Mouse (Mus musculus) yolk sac, embryonic 10.5 days (tissue): Measurements from ENCODE around the gene Pgm5.
"Not testable (repeated sequence)": the region's sequence is repeated elsewhere in the genome, so short reads cannot be mapped to it uniquely, and the experiment has no call there.

Source experiments
- DNase-seq: peaks from one replicate; pipeline ENCODE4 v3.0.0-alpha.2; 2017; ENCODE audit warnings: low spot score

The Pgm5 gene

DNA sequence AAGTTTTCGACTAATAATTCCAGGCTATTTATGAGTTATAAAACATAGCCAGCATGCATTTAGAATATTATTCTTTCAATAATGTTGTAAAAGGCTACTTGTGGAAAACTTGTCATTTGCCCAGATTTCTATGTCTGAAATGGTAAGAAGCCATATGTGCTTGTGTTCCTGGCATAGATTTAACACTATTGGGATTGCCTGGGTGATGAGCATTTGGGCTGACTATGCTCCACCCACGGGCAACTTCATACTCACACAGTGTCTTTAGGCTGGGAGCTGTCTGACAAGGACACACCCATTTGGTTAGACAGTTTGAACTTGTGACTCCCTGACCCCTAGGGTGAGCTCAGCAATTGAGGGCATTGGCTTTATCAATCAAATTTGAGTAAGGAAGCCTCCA is 157.3 kb downstream of the Pgm5 start:
- DNase-seq, result no peak

DNA sequence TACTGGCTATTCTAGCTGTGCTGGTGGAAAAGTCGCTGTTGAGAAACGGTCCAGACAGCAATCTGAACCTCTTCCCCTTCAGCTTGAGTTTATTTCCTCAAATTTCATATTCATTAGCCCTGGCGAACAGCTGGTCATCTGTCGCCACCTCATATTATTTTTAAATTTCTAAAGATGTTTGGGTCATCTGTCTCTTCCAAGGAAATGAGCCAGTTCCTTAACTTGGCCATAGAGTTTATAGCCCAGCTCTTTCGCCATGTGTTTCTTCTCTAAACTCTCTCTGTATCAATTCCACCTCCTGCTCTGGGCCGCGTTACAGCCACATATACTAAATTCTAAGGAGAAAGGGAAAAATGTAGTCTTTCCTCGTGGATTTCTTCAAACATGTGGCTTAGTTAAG is 158.0 kb downstream of the Pgm5 start:
- DNase-seq, result no peak

DNA sequence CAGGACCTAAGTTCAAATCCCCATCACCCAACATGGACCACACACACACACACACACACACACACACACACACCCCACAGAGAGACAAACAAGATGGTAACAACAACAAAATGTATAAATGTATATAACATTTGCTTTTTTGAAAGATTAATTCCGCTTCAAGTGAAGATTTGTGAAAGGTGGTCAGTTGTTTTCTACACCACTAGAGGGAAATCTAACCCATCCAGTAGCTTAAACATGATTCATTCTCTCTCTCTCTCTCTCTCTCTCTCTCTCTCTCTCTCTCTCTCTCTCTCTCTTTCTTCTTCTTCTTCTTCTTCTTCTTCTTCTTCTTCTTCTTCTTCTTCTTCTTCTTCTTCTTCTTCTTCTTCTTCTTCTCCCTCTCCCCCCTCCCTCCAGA is 158.5 kb downstream of the Pgm5 start:
- not testable (repeated sequence) for DNase-seq

DNA sequence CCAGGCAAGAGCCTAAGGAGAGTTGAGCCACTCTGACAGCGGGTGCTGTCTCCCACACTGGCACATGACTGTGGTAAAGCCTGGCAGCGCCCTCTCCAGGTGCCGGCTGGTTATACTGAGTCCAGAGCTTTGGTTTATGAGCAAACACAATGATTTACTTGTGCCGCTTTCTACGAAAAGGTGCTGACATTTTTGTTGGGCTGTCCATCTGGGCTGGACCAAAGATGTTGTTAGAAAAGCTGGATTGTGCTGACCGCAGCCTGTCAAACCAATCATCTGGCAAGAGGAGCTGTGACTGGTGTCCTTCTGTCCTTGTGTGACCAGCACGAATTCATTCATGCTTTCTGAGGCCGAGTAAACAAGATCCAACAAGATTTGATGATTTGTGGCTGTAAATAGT is 159.9 kb downstream of the Pgm5 start:
- DNase-seq, result peak; percentile 20

DNA sequence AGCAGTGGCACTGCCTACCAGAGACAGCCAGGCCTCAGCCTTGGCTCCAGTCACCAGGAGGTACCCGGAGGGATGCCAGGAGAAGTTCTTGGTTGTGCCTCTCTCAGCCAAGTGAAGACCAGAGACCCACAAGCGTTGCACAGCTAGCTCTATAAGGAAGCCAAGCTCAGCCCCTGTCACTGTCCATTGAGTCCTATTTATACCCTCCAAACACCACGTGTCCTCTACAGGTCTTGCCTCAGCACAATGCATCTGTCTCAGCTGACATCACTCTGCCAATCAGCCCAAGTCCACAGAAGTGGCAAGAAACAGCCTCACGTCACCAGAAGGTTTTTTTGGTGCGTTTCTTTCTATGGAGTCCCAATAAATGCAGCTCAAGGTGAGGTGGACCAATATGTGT is 161.0 kb downstream of the Pgm5 start:
- no peak for DNase-seq

DNA sequence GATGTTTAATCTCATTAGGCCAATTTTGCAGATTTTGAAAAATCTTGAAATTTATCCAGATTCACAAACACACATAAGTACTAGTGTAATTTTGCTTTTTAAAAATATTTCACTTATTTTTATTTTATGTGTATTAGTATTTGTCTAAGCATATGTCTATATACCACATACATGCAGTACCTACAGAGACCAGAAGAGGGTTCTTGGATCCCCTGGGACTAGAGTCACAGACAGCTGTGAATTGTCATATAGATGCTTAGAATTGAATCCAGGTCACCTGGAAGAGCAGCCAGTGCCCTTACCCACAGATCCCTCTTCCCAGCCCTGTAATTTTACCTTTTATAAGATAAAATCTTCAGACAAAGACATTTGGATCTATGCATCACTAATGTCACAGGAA is 161.7 kb downstream of the Pgm5 start:
- DNase-seq, result no peak

DNA sequence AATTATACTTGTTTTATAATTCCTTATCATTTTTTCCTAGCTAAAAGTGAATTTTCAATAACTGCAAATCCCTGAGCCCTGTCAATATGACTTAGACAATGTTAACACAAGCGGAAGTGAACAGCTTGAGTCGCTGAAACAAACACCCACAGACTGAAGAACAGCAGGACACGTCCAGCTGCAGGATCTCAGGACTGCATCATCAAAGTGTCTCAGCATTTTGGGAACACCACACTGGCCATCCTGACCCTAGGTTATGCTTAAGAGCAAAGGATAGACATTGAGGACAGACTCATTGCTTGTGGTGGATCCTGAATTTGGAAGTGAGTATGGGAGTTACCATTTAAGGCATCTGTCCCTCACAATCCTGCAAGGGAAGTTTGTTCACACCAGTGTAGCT is 162.5 kb downstream of the Pgm5 start:
- DNase-seq, result no peak

DNA sequence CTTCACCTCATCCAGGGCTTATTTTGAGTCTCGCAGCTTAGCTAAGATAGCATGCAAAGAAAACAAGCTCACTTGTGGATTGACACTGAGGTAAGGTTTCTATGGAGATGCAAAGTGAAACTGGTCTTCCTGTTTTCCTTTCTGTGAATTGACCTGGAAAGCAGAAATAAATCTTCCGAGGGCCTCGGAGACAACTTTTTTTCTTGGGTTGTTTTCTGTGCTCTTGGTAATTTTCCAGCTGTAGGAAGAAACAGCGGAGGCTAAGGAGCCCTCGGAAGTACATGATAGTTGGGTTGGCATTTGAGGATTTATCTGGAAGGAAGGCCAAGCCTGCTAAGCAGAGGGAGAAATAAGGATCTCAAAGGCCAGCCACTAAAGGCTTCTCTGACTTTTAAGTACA is 163.0 kb downstream of the Pgm5 start:
- DNase-seq, result no peak

DNA sequence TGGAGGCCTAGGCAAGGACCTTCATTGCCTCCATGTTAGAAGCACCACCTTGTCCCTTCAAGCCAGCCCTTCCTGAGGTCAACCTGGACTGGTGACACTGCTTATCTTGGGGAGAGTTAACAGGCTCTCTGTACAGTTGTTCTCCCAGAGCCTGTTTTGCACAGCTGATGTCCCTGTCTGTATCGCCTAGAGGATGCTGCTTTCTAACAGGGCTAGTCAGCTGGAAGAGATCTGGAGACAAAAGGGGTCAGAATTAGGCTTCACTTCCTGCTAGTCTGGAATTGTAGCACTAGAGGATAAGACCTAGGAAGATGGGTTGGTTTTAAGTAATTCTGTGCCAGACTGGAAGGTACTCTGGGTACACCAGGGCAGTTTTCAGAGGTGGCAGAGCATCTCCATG is 163.7 kb downstream of the Pgm5 start:
- DNase-seq, result no peak

DNA sequence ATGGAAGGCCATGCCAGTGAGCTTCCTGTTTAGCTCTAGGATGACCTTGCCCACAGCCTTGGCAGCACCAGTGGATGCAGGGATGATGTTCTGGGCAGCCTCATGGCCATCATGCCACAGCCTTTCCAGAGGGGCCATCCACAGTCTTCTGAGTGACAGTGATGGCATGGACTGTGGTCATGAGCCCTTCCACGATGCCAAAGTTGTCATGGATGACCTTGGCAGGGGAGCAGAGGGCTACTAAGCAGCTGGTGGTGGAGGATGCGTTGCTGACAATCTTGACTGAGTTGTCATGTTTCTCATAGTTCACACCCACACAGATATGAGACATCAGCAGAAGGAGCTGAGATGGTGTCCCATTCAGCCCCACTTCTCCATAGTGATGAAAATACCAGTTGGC is 169.0 kb downstream of the Pgm5 start:
- no peak for DNase-seq

DNA sequence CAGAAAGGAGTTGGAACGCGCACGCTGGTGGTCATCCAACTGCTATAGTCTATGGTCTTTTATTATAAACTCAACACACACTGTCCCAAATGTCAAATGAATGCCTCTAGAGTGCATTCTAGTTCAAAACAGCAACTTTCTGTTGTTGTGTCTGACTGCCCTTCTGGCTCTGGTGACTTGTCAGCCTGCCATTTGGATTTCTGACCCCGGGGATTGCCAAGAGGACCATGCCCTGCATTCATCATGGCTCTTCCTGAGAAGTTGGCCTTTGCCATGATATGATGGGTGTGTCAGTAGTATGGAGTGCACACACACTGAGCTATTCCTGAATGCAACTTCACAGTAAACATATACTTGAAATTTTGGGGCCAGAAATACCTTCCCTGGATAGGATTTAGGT is 172.1 kb downstream of the Pgm5 start:
- DNase-seq, result no peak

DNA sequence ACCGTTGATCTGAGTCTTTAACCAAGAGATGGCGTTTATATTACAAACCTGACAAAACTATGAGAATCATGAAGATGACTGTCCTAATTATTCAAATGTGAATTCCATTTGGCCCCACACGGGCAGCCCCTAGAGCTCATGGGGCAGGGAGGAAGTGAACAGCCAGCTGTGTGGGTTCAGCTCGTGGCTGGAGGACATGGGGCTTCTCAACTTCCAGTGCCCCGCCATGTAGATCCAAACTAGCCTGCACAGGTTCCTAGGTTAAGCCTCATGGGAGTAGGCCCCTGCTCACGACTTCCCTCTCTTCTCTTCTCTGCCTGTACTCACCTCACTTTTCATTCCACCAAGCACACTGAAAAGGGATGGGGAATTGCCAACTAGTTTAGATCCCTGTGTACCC is 173.3 kb downstream of the Pgm5 start:
- no peak for DNase-seq

DNA sequence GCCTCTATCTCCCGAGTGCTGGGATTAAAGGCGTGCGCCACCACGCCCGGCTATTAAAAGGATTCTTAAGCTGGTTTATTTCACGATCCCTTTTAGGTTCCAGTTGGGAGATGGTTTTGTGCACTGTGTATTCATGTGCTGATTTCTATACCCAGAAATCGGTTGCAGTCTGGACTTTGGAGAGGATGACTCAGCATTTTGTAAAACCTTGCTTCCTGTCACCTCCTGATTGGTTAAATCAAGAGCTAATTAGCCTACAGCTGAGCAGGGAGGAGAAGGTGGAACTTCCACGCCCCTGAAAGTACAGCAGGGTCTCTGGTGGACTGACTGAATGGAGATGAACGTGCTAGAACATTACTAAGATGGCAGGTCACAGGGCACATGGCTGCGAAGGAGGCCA is 175.2 kb downstream of the Pgm5 start:
- DNase-seq, result no peak

DNA sequence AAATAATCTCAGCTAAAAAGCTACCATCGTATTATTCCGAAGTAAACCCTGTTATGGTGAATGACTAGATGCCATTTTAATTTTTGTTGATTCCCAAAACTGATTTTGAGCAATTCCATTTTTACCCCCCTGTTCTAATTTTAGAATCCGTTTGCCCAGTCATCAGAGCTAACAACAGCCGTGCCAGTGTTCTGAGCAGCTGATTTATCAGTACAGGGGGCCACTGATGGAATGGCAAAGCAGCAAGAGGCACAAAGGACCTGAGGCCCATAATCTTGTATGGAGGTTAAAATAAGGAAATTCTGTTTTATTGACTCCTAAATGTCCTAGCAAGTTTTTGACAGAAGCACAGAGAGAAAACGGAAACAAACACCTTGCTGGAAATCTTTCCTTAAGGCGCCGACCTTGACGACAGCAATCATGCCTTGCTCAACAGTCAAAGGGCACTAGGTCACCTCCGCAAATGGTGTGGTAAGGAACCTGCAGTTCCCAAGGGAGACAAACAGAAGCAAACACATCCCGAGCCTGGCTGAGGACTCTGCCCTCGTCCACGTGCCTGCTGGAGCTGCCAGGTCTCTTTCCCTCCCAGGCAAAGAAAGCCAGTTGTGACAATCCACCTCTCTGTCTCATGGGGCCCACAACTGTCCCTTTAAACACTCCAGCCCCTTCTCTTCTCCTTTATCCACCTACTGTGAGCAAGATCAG is 178.5 kb downstream of the Pgm5 start:
- DNase-seq, result peak; percentile 87

DNA sequence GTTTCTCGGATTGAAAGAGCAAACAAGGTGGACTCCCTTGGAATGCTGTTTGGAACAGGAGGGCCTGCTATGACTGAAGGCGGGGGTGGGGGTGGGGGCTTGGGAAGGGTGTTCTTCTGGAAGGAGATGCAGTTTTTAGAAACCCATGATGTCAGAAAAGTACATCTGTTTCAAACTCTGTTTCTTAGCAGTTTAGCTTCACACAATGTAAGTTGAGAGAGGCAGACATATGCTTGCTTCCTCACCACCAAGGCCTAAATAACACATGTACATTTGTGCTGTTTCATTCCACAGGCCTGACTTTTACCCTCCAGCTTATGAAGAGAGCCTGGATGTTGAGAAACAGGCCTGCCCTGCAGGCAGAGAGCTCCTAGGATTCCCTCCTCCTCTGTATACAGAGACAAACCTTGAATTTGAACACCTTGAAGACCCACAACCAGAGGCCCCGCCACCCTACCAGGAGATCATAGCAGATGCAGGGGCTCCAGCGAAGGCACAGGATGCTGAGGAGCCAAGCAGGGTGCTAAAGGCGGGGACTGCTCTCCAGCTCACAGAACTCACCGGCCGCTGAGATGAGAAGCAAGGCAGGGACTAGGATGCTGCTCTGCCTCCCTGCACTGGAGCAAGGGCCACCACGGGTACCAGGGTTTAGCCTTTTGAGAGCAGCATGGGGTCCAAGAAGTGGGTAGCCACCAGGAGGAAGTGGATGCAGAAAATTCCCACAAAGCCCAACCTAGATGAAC is 184.2 kb downstream of the Pgm5 start:
- no peak for DNase-seq

DNA sequence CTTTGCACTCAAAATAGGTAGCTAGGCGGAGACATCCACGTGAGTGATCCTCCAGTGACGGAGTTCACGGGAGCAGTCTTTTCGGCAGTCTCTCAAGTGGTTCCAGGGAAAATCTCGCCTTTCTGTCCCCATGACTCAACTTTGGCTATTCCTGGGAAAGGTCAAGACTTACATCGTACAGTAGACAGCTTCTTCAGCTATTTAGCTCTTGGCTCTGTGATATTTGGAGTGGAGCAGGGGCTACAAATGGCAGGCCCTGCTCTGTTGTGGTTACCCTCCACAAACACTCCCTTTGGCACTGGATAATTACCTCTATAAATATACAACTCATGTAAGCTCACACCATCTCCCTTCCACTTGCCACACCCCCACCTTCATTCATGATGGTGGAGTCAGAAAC is 185.2 kb downstream of the Pgm5 start:
- no peak for DNase-seq

DNA sequence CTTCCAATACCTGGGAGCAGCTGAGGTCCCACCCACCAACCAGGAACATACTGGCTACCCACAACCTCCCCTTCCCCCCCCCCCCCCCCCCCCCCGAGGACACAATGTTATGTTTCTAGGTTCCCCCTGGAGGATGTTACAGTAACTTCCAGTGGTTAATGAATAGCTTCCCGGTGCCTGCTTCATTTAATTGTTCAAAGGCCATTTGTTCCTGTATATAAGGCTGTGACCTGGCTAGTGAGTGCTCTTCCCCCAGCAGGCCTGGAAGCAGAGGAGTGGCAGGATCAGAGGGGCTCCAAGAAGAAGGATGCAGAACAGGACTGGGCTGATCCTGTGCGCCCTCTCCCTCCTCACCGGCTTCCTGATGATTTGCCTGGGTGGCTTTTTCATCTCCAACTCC is 187.9 kb downstream of the Pgm5 start, which contains the start of gene Tmem252:
Tmem252 (plus strand) TSS at position 247 of the 400 bp plus-strand sequence.
- DNase-seq, result peak; percentile 37

DNA sequence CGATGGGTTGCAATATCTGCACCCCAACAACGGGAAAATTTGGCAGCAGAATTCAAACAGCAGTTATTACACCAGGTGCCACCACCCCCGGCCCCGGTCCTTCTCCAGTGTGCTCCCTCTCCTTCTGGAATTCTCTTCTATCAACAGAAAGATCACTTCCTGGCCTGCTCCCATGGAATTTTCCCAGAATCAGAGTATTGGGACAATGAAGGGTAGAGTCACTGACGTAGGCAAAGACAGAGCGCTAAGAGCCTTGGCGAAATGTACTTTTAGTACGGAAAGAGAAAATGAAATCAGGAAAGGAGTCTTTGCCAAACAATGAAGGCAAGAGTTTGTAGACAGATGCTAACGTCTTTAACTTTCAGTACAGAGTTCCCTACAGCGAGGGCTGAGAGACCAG is 188.3 kb downstream of the Pgm5 start:
- no peak for DNase-seq

DNA sequence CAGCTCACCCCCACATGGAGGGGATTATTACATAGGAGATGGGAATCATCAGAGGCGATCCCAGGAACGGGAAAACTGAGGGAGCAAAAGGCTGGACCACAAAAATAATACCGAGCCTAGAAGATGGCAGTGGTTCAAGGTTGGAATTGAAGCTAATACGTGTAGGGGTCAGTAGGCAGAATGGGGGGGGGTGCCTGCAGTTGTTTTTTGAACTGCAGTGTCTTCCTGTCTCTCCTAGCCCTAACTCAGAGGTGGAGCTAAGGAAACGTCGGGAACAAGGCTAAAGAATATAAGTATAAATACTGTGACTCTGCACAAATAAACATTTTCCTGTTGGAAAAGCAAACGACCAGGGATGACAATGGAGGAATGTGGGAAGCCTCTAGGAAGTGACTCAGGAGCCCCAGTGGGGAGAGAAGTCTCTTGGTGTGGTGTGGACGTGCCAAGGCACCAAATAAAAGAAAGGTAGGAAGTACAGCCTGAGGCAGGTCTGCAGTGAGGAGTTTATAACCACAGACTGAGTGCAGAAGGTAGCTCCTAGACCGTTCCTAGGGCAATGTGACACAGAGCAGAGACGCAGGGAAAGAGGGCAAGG is 189.2 kb downstream of the Pgm5 start:
- no peak for DNase-seq

DNA sequence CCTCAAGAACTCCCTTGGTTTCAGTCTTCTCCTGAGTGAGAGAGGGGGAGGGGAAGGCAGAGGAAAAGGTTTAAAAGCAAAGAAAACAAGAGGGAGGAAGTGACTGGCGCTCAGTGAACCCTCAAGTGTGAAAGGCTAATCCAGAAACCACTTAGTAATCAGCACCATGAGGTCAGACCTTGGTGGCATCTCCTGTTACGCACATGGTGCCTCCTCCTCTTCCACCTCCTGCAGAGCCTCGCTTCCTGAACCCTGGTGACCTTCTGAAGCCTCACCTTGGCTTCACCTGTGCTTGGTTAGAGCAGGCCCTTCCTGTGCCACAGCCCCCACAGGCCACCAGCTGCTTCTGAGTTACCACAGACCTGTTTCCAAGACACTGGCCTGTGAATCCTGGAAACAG is 190.1 kb downstream of the Pgm5 start:
- peak; percentile 48 for DNase-seq

DNA sequence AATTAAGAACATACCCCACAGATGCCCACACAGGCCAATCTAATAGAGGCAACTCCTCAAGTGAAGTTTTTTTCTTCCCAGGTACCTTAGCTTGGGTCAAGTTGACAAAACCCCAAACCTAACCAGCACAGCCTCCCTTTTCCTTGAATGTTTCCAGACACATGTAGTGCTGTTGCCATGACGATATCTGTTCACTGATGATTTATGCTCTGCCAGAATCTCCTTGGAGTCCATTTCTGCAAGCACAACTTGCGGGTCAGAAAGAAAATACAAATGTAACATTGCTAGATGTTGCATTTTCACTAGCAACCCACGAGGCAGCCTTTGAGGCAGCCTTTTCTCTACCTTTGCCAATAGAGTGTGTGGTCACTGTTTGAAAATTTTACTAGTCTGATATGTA is 194.1 kb downstream of the Pgm5 start:
- DNase-seq, result no peak

DNA sequence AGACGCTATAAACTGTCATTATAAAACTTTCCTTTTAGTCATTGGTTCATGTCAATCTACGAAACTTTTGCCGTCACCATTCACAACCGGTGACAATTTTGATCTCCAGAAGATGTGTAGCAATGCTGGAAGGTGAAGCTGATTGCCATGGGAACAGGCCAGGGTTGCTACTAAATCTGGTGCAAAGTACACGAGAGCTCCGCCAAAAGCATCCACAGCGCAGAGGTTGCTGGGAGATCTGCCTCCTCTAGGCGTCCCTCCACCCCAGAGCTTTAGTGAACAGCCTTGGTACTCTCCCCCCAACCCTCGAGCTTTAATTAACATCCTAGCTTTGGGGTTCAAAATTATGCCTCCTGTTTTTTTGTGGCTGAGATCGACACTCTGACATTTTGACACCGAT is 195.9 kb downstream of the Pgm5 start:
- no peak for DNase-seq

DNA sequence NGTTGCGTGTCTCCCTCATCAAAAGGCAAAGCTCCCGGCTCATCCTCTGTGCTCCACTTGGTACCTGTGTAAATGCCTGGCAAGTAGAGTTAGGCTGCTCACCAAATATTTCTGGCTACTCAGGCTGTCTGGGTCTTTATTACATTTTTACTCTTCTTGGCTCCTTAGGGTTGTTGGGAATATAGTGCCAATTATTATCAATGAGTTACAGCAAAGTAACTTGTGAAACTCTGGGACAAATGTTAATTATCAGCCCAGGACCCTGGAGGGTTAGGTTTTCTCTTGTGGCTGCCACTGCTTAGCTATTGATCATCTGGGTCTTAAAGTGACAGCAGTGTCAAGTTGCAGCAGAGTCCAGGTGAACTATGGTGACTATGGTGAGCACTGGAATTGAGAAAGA is 199.3 kb downstream of the Pgm5 start:
- peak; percentile 43 for DNase-seq

DNA sequence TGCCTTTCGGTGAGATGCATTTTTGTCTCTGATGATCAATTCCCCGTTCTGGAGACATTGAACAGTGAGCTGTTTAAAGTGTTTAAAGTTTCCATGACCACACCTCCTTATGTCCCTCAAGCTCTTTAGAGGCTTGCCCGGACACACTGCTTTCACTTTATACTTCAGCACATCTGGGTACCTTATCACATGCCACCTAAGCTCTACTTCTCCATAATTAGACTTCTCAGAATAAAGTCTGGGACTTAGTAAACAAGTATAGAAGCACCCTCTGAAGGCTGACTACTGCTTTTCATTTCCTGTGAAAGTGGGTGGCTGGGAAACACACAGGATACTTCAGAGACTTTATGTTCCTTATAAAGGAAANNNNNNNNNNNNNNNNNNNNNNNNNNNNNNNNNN is 204.7 kb downstream of the Pgm5 start:
- DNase-seq, result no peak
